Mouse (Mus musculus) liver, embryonic 16.5 days (tissue): ENCODE measurements around the gene Wfikkn1. TPM values are rescaled to one million over a fixed set of nuclear protein-coding genes. Genes with fewer than 3 reads are reported as not detected.

Experiments
- microRNA-seq: library from miRNA; unstranded; fragments of <30 nt; microRNA quantifications from one replicate; pipeline ENCODE4, GENCODE M21; 2016
- polyA plus RNA-seq: library from polyadenylated mRNA; unstranded; fragments of >200 nt; fragmentation: Nextera tagmentation; extraction: Ambion mirVana; gene quantifications from 2 replicates; pipeline ENCODE4 v1.2.1, GENCODE M21; 2015

Wfikkn1 gene
- polyA plus RNA-seq, 1 experiment from 2014 or later: 0.30 TPM

Small RNA genes within 50 kb of the gene (microRNA-seq; reads per million reads assigned to microRNA genes)
- gene Mir3082: not detected

Other genes with a start within 250 kb of the Wfikkn1 start
- gene Gng13, start 163.7 kb downstream of the Wfikkn1 start, polyA plus RNA-seq: not detected in 2 replicates
- gene Chtf18, start 153.4 kb downstream of the Wfikkn1 start, polyA plus RNA-seq: 16.3 and 18.0 TPM in 2 replicates
- gene Rpusd1, start 153.2 kb downstream of the Wfikkn1 start, polyA plus RNA-seq: 5.2 TPM in 2 replicates
- not detected in 2 replicates for gene Mslnl, start 144.8 kb downstream of the Wfikkn1 start, polyA plus RNA-seq
- gene Msln, start 126.5 kb downstream of the Wfikkn1 start, polyA plus RNA-seq: 2.8 and 3.4 TPM in 2 replicates
- gene Narfl, start 107.1 kb downstream of the Wfikkn1 start, polyA plus RNA-seq: 12.1 and 13.8 TPM in 2 replicates
- 6.9 and 7.0 TPM in 2 replicates for gene Haghl, start 95.2 kb downstream of the Wfikkn1 start, polyA plus RNA-seq
- 0.04 and 0.07 TPM in 2 replicates for gene Ccdc78, start 94.3 kb downstream of the Wfikkn1 start, polyA plus RNA-seq
- 54.1 and 57.1 TPM in 2 replicates for gene Fam173a, start 88.0 kb downstream of the Wfikkn1 start, polyA plus RNA-seq
- gene AC134908.4, start 85.2 kb downstream of the Wfikkn1 start, polyA plus RNA-seq: not detected in 2 replicates
- 11.8 and 12.1 TPM in 2 replicates for gene Metrn, start 83.7 kb downstream of the Wfikkn1 start, polyA plus RNA-seq
- gene Fbxl16, start 71.8 kb downstream of the Wfikkn1 start, polyA plus RNA-seq: 0.09 and 0.17 TPM in 2 replicates
- gene Wdr24, start 57.2 kb downstream of the Wfikkn1 start, polyA plus RNA-seq: 10.8 and 11.6 TPM in 2 replicates
- 20.7 and 23.5 TPM in 2 replicates for gene Jmjd8, start 52.0 kb downstream of the Wfikkn1 start, polyA plus RNA-seq
- gene Stub1, start 47.5 kb downstream of the Wfikkn1 start, polyA plus RNA-seq: 106 and 112 TPM in 2 replicates
- 0.30 and 0.45 TPM in 2 replicates for gene Rhbdl1, start 43.6 kb downstream of the Wfikkn1 start, polyA plus RNA-seq
- gene Gm20683, start 39.1 kb downstream of the Wfikkn1 start, polyA plus RNA-seq: 0.64 and 0.65 TPM in 2 replicates
- gene Rhot2, start 36.0 kb downstream of the Wfikkn1 start, polyA plus RNA-seq: 11.4 and 12.3 TPM in 2 replicates
- 7.2 and 7.8 TPM in 2 replicates for gene Wdr90, start 19.4 kb downstream of the Wfikkn1 start, polyA plus RNA-seq
- gene Mcrip2, start 12.1 kb downstream of the Wfikkn1 start, polyA plus RNA-seq: 32.8 and 37.0 TPM in 2 replicates
- 47.8 and 50.5 TPM in 2 replicates for gene Mettl26, start 5.8 kb downstream of the Wfikkn1 start, polyA plus RNA-seq
- 6.2 and 7.0 TPM in 2 replicates for gene Rab40c, start 38.9 kb upstream of the Wfikkn1 start, polyA plus RNA-seq
- gene Pigq, start 64.1 kb upstream of the Wfikkn1 start, polyA plus RNA-seq: 147 and 154 TPM in 2 replicates
- gene Nhlrc4, start 64.1 kb upstream of the Wfikkn1 start, polyA plus RNA-seq: 6.8 and 7.8 TPM in 2 replicates
- gene A930017K11Rik, start 71.7 kb upstream of the Wfikkn1 start, polyA plus RNA-seq: 0.13 and 0.16 TPM in 2 replicates
- 8.0 and 9.9 TPM in 2 replicates for gene Capn15, start 104.9 kb upstream of the Wfikkn1 start, polyA plus RNA-seq
- 1.4 and 1.7 TPM in 2 replicates for gene Rab11fip3, start 188.7 kb upstream of the Wfikkn1 start, polyA plus RNA-seq
- gene Decr2, start 209.5 kb upstream of the Wfikkn1 start, polyA plus RNA-seq: 21.2 and 26.3 TPM in 2 replicates
- 30.1 and 30.9 TPM in 2 replicates for gene Nme4, start 214.7 kb upstream of the Wfikkn1 start, polyA plus RNA-seq
- 1.2 and 1.6 TPM in 2 replicates for gene Tmem8, start 232.4 kb upstream of the Wfikkn1 start, polyA plus RNA-seq
- 106 and 117 TPM in 2 replicates for gene Mrpl28, start 242.6 kb upstream of the Wfikkn1 start, polyA plus RNA-seq